Mouse (Mus musculus) frontal cortex, postnatal 10 days (tissue): Measurements from ENCODE around the gene Proca1.
A peak's percentile ranks its signal among the peaks of the same experiment; 100 is the strongest.

Experiments
- DNase-seq, 2 experiments: peaks; one replicate each; pipeline ENCODE4 v3.0.0; 2022; ENCODE audit warnings: low spot score in 2 of 2, mixed read lengths in 1 of 2

Proca1 gene

GRCm38 (mm10) chr11:78165761-78166109 lies 27.5 kb upstream of the Proca1 start:
- no peak for DNase-seq

- DNase-seq = no peak
Observed at GRCm38 (mm10) chr11:78166161-78166560, 27.0 kb upstream of the Proca1 start.

- DNase-seq = no peak
Observed at GRCm38 (mm10) chr11:78166640-78167039, 26.6 kb upstream of the Proca1 start.

- no peak for DNase-seq
Observed at GRCm38 (mm10) chr11:78167257-78167959, 25.8 kb upstream of the Proca1 start.

- no peak for DNase-seq
Observed at GRCm38 (mm10) chr11:78168541-78169468, 24.4 kb upstream of the Proca1 start.

GRCm38 (mm10) chr11:78170306-78170705 lies 22.9 kb upstream of the Proca1 start:
- no peak for DNase-seq

GRCm38 (mm10) chr11:78171328-78171727 lies 21.9 kb upstream of the Proca1 start:
- no peak for DNase-seq

GRCm38 (mm10) chr11:78172034-78172747 lies 21.0 kb upstream of the Proca1 start:
- DNase-seq = no peak

GRCm38 (mm10) chr11:78172748-78173383 lies 20.3 kb upstream of the Proca1 start:
- no peak for DNase-seq

GRCm38 (mm10) chr11:78174506-78174905 lies 18.7 kb upstream of the Proca1 start:
- no peak for DNase-seq

GRCm38 (mm10) chr11:78175771-78176401 lies 17.3 kb upstream of the Proca1 start:
- no peak for DNase-seq

- DNase-seq = peak in 1 of 2 experiments; percentile 82
Observed at GRCm38 (mm10) chr11:78176402-78176862, 16.8 kb upstream of the Proca1 start, which contains the start of the genes Nek8 and Tlcd1. Gene Nek8 (minus strand): TSS chr11:78176675. Gene Tlcd1 (plus strand): TSS chr11:78176711.

GRCm38 (mm10) chr11:78176905-78177331 lies 16.3 kb upstream of the Proca1 start:
- DNase-seq = no peak

- no peak for DNase-seq
Observed at GRCm38 (mm10) chr11:78177437-78177836, 15.8 kb upstream of the Proca1 start.

GRCm38 (mm10) chr11:78177903-78178858 lies 15.0 kb upstream of the Proca1 start:
- DNase-seq = peak; percentile 88 to 92

- peak in 1 of 2 experiments; percentile 68 for DNase-seq
Observed at GRCm38 (mm10) chr11:78178859-78179437, 14.2 kb upstream of the Proca1 start.

- DNase-seq = no peak
Observed at GRCm38 (mm10) chr11:78179438-78179999, 13.7 kb upstream of the Proca1 start.

GRCm38 (mm10) chr11:78180081-78180761 lies 13.0 kb upstream of the Proca1 start:
- no peak for DNase-seq
